Mouse (Mus musculus): Measurements from ENCODE around the gene Smg9. TPM values are rescaled to one million over a fixed set of nuclear protein-coding genes. Genes with fewer than 3 reads are reported as not detected.
A peak's percentile ranks its signal among the peaks of the same experiment; 100 is the strongest.

Smg9 gene
- polyA plus RNA-seq, 1 experiment from 2014 or later: 33.4 TPM

DNA sequence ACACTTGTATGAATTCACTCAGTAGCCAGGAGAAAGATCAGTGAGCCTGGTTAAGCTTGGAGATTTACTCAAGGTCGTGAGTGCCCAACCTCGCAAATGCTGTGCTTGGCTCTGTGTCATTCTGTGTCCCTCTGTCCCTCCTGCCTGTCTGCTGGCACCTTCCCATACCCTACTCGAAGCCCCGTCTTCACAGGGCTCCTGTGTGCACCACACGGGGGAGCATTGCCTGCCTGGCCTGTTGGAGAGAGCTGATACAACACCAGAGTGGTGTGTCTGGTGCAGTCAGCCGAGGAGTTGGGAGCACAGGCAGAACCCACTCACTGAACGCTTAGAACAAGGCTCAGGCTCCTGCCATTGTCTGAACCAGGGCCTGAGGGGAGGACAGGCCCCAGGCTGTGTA lies 22.2 kb downstream of the Smg9 start:
- Histone ChIP-seq H3K4me2 (replicated peaks) (no peak overlapping the region), H3K27me3 (no peaks in the 10 kb centered on the region), H3K9ac (replicated peaks) (no peak overlapping the region), H3K27ac (replicated peaks) (no peak overlapping the region), H3K9me3 (no peaks in the 10 kb centered on the region), H3K36me3 (peaks cover 3% of the 10 kb centered on the region), H3K4me3 (no peak overlapping the region), H3K4me1 (0 out of 2 replicates have a peak, but pooled peaks cover 5% of the 10 kb centered on the region)
- ATAC-seq (replicated peaks): no peak
- 73% methylated on average over 7 of the region's 7 CpGs for WGBS

DNA sequence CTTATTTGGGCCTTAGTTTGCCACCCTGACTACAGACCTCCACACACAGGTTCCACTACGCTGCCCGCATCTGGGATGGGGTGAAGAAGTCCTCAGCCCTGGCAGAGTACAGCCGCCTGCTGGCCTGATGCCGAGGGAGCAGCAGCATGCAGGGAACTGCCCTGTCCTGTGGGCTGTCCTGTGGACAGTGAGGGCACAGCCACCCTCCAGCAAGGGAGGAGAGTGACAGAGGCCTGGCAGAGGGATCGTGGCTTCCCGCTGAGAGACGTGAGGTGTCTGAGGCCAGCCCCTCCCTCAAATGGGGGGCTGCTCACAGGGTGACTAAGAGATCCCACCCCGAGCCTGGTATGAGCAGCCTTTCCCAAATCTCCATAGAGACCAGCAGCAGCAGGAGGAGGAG lies 22.8 kb downstream of the Smg9 start:
- no peak overlapping the region for H3K27ac ChIP-seq (replicated peaks)
- 77% methylated on average over 8 of the region's 8 CpGs for WGBS
- 0 out of 2 replicates have a peak, but pooled peaks cover 5% of the 10 kb centered on the region for H3K4me1 ChIP-seq
- H3K9me3 ChIP-seq: no peaks in the 10 kb centered on the region
- no peaks in the 10 kb centered on the region for H3K27me3 ChIP-seq
- H3K9ac ChIP-seq (replicated peaks): no peak overlapping the region
- no peak overlapping the region for H3K4me2 ChIP-seq (replicated peaks)
- ATAC-seq (replicated peaks): no peak
- H3K36me3 ChIP-seq: no peaks in the 10 kb centered on the region; the same call in none of the 2 replicates
- H3K4me3 ChIP-seq: no peak overlapping the region

DNA sequence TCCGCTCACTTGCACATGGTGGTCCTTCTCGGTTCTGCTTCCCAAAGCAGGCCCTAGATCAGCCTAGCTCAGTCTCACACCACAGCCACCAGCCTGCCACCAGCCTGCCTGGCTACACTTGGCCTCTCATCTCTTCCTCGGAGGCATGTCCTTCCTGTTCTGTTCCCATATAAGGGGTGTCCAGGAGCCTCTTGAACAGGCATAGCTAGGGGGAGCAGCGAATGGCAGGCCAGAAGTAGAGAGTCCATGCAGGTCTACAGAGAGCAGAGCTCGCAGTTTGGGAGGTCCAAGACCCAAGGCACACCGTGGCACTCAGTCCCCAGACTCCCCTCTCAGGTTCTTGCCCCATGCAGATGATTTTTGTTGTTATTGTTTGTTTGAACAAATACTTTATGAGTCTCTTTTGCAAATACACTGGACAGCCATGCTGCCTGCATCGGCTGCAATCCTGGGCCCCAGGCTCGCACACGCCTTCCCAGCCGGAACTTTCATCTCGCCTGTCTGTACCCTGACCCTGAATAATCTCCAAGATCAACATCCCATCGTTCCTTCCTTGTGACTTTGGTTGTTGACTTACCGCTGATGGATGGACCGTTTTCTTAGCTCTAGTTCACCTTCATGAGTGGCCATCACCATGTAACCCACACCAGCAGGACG lies 23.8 kb downstream of the Smg9 start:
- Histone ChIP-seq H3K9ac (replicated peaks) (no peak overlapping the region), H3K27me3 (no peaks in the 10 kb centered on the region), H3K27ac (replicated peaks) (no peak overlapping the region), H3K36me3 (no peaks in the 10 kb centered on the region; the same call in none of the 2 replicates), H3K9me3 (no peaks in the 10 kb centered on the region), H3K4me2 (replicated peaks) (no peak overlapping the region), H3K4me3 (no peak overlapping the region), H3K4me1 (0 out of 2 replicates have a peak, but pooled peaks cover 5% of the 10 kb centered on the region)
- ATAC-seq (replicated peaks): no peak
- 94% methylated on average over 15 of the region's 15 CpGs for WGBS

DNA sequence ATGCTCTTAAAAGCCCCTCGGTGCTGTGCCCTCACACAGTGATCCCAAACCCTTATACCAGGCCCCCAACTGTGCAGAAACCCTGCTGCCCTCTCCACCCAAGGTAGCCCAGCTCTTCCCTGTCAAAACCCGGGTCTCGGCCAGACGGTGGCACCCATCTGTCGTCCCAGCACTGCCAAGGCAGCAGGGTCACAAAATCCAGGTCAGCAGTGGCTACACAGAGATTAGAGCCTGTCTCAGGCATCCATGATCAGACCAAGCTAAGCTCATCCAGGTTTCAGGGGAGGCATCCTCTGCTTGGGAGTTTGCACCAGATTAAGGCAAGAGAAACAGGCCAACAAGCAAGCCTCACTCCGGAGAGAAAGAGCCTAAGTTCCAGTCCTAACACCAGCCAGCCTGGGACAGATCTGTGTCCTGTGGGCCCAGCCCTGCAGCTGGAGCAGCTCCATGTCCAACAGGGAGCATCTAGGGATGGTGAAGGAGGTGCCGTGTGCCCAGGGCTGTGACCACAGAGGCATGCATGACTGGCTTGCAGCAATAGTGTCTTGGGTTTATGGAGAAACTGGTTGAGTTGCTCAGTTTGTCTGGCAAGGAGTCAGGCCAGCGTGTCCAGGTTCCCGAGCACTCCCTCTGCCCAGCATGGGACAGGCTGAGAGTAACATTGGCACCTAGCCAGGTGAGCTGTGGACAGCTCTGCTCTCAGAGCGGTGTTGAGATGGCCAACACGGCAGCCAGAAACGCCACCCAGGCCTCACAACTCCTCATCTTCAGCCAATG lies 24.7 kb downstream of the Smg9 start:
- H3K4me1 ChIP-seq: 0 out of 2 replicates have a peak, but pooled peaks cover 6% of the 10 kb centered on the region
- H3K27me3 ChIP-seq: no peaks in the 10 kb centered on the region
- no peaks in the 10 kb centered on the region for H3K9me3 ChIP-seq
- no peak overlapping the region for H3K27ac ChIP-seq (replicated peaks)
- H3K4me2 ChIP-seq (replicated peaks): no peak overlapping the region
- no peak overlapping the region for H3K4me3 ChIP-seq
- WGBS: 78% methylated on average over 12 of the region's 12 CpGs
- H3K36me3 ChIP-seq: no peaks in the 10 kb centered on the region; the same call in none of the 2 replicates
- ATAC-seq (replicated peaks): no peak
- no peak overlapping the region for H3K9ac ChIP-seq (replicated peaks)

DNA sequence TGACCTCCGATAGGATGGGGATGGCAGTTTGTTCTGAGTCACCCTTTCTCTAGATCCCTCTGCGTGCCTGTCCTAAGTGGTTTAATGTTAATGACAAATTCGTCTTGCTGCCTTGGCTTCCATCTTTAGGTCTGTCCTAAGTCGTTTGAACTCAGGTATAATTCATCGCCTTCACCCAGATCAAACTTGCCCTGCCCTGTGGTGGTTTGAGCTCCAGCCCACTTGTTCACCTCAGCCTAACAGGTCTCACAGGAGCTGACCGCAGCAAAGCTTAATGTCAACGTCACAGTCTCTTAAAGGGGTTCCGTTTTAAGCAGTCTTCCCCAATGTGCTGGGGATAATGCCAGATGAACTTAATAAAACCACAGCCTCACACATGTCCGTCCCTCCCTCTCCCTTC lies 26.5 kb downstream of the Smg9 start:
- peaks cover 12% of the 10 kb centered on the region for H3K4me1 ChIP-seq
- H3K9me3 ChIP-seq: no peaks in the 10 kb centered on the region
- no peak overlapping the region for H3K9ac ChIP-seq (replicated peaks)
- no peak overlapping the region for H3K4me2 ChIP-seq (replicated peaks)
- no peak overlapping the region for H3K4me3 ChIP-seq
- H3K27me3 ChIP-seq: no peaks in the 10 kb centered on the region
- 86% methylated on average over 9 of the region's 9 CpGs for WGBS
- no peak overlapping the region for H3K27ac ChIP-seq (replicated peaks)
- no peak for ATAC-seq (replicated peaks)
- H3K36me3 ChIP-seq: no peaks in the 10 kb centered on the region; the same call in none of the 2 replicates

DNA sequence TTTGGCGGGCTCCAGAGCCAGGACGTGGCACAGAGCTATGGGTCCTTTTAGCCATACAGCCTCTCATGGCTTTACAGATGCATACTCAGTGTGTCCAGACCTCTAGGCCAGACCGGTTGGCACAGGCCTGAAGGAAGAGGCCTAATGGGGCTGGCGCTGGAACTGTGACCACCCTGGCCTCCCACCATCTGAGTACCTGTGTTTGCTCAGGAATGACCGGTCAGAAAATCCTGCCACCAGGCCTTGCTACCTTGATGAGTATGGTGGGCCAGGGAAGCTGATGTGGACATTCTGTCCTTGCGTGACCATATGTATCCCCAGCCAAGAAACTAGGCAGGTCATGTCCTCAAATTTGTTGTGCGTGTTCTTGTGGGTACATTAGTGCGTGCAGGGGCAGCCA lies 27.7 kb downstream of the Smg9 start:
- Histone ChIP-seq H3K27ac (replicated peaks) (no peak overlapping the region), H3K9me3 (no peaks in the 10 kb centered on the region), H3K4me3 (no peak overlapping the region), H3K36me3 (no peaks in the 10 kb centered on the region; the same call in 1 of the 2 replicates), H3K4me2 (replicated peaks) (no peak overlapping the region), H3K4me1 (peaks cover 12% of the 10 kb centered on the region), H3K27me3 (no peaks in the 10 kb centered on the region), H3K9ac (replicated peaks) (no peak overlapping the region)
- ATAC-seq (replicated peaks): no peak
- 96% methylated on average over 8 of the region's 8 CpGs for WGBS

DNA sequence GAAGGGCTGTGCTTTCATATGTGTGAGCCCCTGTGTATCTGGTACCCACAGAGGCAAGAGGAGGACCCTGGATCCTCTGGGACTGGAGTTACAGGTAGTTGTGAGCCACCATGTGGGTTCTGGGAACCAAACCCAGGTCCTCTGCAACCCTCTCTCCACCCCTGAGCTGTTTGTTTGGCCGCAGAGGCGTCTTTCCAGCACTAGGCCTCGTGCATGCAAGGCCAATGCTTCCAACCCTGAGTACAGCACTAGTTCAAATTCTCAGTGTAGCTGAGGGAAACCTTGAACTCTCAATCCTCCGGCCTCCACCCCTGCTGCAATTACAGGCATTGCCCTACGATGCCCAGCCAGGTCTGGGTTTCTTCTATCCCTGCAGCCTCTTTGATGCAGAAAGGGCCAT lies 29.3 kb downstream of the Smg9 start:
- 80% methylated on average over 5 of the region's 5 CpGs for WGBS
- Histone ChIP-seq H3K27ac (replicated peaks) (peak overlapping the region; percentile 81; the same call in 1 of the 2 replicates), H3K4me3 (no peak overlapping the region)

DNA sequence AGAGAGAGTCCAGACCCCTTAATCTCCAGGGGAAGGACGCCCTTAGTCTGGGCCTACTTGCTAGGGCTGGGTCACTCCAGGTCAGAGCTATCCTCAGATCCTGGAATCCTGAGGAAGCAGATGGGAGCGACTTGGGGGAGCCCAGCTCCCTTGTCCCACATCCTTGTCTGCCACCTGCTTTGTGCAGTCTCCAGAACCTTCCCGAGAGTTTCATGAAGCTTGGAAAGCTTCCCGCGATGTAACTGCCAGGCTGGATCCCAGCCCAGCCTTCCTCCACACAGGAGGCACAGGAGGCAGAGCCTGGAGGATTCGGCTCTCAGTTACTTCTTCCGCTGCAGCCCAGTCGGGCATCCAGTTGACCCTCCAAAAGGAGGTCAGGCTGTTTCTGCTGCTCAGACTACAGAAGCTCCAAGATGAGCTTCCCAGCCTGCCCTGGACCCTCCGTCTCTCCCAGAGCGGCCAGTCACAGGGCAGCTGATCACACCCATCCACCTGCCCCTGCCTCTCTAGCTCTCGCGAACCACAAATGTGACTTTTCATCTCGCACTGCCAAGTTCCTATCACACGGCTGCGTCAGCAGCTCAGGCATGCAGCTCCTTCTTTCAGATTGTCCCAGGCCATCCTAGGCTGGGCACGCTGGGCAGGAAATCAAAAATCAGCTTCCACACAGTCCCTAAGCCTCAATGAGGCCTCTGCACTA lies 30.1 kb downstream of the Smg9 start:
- Histone ChIP-seq H3K9me3 (no peaks in the 10 kb centered on the region), H3K27ac (replicated peaks) (peak overlapping the region; percentile 81), H3K4me3 (no peak overlapping the region), H3K36me3 (no peaks in the 10 kb centered on the region), H3K27me3 (no peaks in the 10 kb centered on the region), H3K9ac (replicated peaks) (no peak overlapping the region), H3K4me1 (peaks cover 12% of the 10 kb centered on the region), H3K4me2 (replicated peaks) (no peak overlapping the region)
- ATAC-seq (replicated peaks): peak; percentile 76
- 45% methylated on average over 16 of the region's 16 CpGs for WGBS

More for the DNA sequence above, 29.3 kb downstream of the Smg9 start:
- Histone ChIP-seq H3K4me1 (peaks cover 12% of the 10 kb centered on the region), H3K9ac (replicated peaks) (no peak overlapping the region), H3K9me3 (no peaks in the 10 kb centered on the region), H3K27me3 (no peaks in the 10 kb centered on the region), H3K36me3 (no peaks in the 10 kb centered on the region), H3K4me2 (replicated peaks) (no peak overlapping the region)
- no peak for ATAC-seq (replicated peaks)

DNA sequence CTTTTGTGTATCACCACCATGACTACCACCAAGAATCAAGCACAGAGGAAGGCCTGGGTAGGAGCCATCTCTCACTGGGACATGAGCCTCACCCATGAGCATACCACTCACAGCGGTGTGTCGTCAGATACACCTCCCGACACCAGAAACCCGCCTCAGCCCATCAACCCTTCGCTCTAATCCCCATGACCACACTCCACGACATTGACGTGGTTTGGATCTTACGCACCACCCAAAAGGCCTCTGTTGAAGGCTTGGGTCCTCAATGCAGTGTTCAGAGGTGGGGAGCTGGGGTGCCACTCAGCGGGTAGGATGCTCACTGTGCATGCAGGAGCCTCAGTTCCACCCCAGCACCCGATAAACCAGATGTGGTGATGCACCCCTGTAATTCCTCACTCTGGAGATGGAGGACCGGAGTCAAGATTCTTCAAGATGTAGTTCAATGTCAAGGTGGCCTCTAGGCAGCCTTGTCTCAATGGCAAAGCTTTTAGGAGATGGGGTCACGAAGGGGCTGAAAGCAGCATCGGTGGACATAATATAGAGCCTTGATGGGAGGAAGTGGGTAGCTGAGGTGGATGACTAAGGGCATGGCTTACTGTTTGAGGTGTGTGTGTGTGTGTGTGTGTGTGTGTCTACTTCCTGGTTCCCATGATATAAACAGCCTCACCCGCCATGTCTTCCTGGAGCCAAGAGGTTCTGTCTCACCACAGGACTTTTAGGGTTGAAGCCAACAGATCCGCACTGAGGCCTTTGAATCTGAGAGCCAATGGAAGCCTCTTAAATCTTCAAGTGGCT lies 31.3 kb downstream of the Smg9 start:
- Histone ChIP-seq H3K4me1 (peaks cover 12% of the 10 kb centered on the region), H3K9ac (replicated peaks) (no peak overlapping the region), H3K4me3 (no peak overlapping the region), H3K36me3 (no peaks in the 10 kb centered on the region), H3K9me3 (no peaks in the 10 kb centered on the region), H3K27me3 (no peaks in the 10 kb centered on the region), H3K27ac (replicated peaks) (0 out of 2 replicates have a peak overlapping the region, but pooled peaks have one; percentile 81), H3K4me2 (replicated peaks) (no peak overlapping the region)
- no peak for ATAC-seq (replicated peaks)
- 93% methylated on average over 15 of the region's 15 CpGs for WGBS

DNA sequence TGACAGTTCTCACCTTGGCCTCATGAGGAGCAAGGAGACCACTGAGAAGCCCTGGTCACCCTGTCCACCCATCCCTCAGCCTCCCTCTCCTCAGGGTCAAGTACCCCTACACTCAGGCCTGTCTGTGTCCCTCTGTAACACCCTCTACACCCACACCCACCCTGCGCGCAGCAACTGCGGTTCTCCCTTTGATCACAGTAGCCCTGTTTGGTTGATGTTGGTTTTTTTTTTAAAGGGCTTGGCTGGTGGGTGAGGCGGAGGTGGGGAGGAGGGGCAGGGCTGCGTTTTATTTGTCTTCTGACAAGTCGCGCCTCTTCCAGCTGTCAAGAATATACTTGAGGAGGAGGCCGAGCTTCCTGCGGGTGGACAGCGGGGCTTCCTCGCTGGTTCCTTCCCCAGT lies 32.3 kb downstream of the Smg9 start:
- no peaks in the 10 kb centered on the region for H3K27me3 ChIP-seq
- no peak overlapping the region for H3K4me2 ChIP-seq (replicated peaks)
- peaks cover 12% of the 10 kb centered on the region for H3K4me1 ChIP-seq
- H3K9ac ChIP-seq (replicated peaks): no peak overlapping the region
- no peaks in the 10 kb centered on the region for H3K36me3 ChIP-seq
- no peaks in the 10 kb centered on the region for H3K9me3 ChIP-seq
- 82% methylated on average over 11 of the region's 11 CpGs for WGBS
- H3K4me3 ChIP-seq: no peak overlapping the region
- no peak overlapping the region for H3K27ac ChIP-seq (replicated peaks)
- no peak for ATAC-seq (replicated peaks)

DNA sequence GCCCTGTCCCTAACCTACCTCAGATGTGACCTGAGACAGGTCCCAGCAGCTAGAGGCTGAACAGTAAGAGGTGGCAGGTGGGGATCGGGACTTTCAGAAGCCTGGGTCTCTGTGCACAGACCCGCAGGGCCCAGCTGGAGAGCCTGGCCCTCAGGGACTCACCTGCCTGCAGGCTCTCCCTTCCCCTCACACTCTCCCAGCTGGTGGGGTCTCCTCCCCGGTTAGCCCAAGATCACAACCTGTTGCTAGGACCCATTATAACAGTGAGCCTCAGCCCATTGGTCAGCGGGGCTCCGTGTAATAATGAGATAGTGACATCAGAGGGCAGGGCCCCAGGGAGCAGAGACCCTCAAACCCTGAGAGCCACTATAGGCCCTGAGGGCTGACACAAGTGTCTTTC lies 35.9 kb downstream of the Smg9 start:
- WGBS: 72% methylated on average over 5 of the region's 5 CpGs
- Histone ChIP-seq H3K4me2 (replicated peaks) (no peak overlapping the region), H3K9ac (replicated peaks) (no peak overlapping the region), H3K4me1 (no peaks in the 10 kb centered on the region), H3K27ac (replicated peaks) (no peak overlapping the region), H3K4me3 (no peak overlapping the region), H3K9me3 (no peaks in the 10 kb centered on the region), H3K27me3 (no peaks in the 10 kb centered on the region), H3K36me3 (no peaks in the 10 kb centered on the region)
- ATAC-seq (replicated peaks): no peak
